Mouse (Mus musculus) G1E (cell line): ENCODE data around the gene Cyp20a1. TPM values are rescaled to one million over a fixed set of nuclear protein-coding genes. Genes with fewer than 3 reads are reported as not detected.
A peak's percentile ranks its signal among the peaks of the same experiment; 100 is the strongest.

Experiments used
- ATAC-seq: 2 replicates; pipeline ENCODE4 v1.8.0; 2016; ENCODE audit warnings: mild to moderate bottlenecking; ENCODE audit not compliant: insufficient number of reproducible peaks, poor library complexity, low FRiP score, severe bottlenecking; ENCODE audit errors: extremely low read depth
- DNase-seq: peaks from one replicate; pipeline ENCODE4 v3.0.0; 2012; ENCODE audit warnings: low spot score
- H3K27me3 ChIP-seq: 2 replicates; pipeline ENCODE4 v1.6.1; 2012; ENCODE audit warnings: mild to moderate bottlenecking, low read length, inconsistent platforms; ENCODE audit not compliant: insufficient read depth
- H3K36me3 ChIP-seq: replicated peaks from 2 replicates; pipeline ENCODE3; 2012; ENCODE audit warnings: mild to moderate bottlenecking, inconsistent platforms
- H3K4me1 ChIP-seq: 2 replicates; pipeline ENCODE4 v1.6.1; 2012; ENCODE audit warnings: low read depth, low read length, inconsistent platforms, mixed read lengths; ENCODE audit not compliant: insufficient read depth
- H3K4me3 ChIP-seq: 2 replicates; pipeline ENCODE4 v1.5.1; 2012; ENCODE audit warnings: low read depth, mild to moderate bottlenecking, inconsistent platforms, low read length, moderate library complexity, mixed read lengths
- H3K9me3 ChIP-seq: replicated peaks from 2 replicates; pipeline ENCODE4 v1.6.1; 2012; ENCODE audit warnings: inconsistent platforms
- CTCF ChIP-seq: IDR thresholded peaks from 2 replicates; pipeline ENCODE4 v1.5.1; 2012; ENCODE audit warnings: low read depth, low read length, inconsistent platforms, mixed read lengths
- GATA1 ChIP-seq: IDR thresholded peaks from 2 replicates; pipeline ENCODE4 v1.6.1; 2012; ENCODE audit warnings: borderline replicate concordance, low read length, inconsistent platforms, mixed read lengths
- GATA2 ChIP-seq: IDR thresholded peaks from 2 replicates; pipeline ENCODE4 v1.6.1; 2012; ENCODE audit warnings: low read depth, low read length, inconsistent platforms, borderline replicate concordance
- POLR2AphosphoS5 ChIP-seq: IDR thresholded peaks from 2 replicates; pipeline ENCODE4 v1.6.1; 2012; ENCODE audit warnings: low read depth, low read length, inconsistent platforms; ENCODE audit not compliant: insufficient replicate concordance
- TAL1 ChIP-seq: conservative IDR thresholded peaks from 2 replicates; pipeline ENCODE4 v1.6.1; 2012; ENCODE audit warnings: low read depth, low read length, inconsistent platforms, mixed read lengths
- polyA plus RNA-seq: library from polyadenylated mRNA; stranded (reverse); fragments of >175 nt; gene quantifications from 2 replicates; pipeline ENCODE4 v1.2.3, GENCODE M21; 2012
- total RNA-seq, 2 experiments: library from RNA; stranded (forward) in 1 of 2; stranded (reverse) in 1 of 2; fragments of 200-1000 nt in 1 of 2; fragments of >200 nt in 1 of 2; fragmentation: Nextera tagmentation in 1 of 2; gene quantifications; 2 replicates each; pipeline ENCODE4 v1.2.3; 2014 to 2017

Cyp20a1 gene
- total and polyA plus RNA-seq, 3 experiments, result 11.0 to 36.9 (median 21.0) TPM

DNA sequence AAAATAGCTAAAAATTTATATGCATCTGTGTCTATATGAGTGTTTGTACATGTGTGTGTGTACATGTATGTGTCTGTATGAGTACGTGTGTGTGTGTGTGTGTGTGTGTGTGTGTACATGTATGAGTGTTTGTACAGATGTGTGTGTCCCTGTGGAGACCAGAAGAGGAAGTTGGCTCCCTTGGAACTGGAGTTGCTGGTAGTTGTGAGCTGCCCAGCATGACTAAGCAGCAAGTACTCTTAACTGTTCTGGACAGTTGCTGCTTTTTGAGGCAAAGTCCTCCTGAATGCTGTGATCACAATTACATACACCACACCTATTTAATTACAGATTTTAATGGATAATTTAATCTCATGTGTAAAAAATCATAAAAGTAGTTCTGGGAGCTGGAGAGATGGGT, 33.4 kb downstream of the Cyp20a1 start:
- H3K36me3 ChIP-seq, result peaks cover 78% of the 10 kb centered on the region
- no peaks in the 10 kb centered on the region for H3K27me3 ChIP-seq
- no peak overlapping the region for H3K4me3 ChIP-seq
- ATAC-seq, result no peak
- H3K9me3 ChIP-seq, result no peaks in the 10 kb centered on the region
- H3K4me1 ChIP-seq, result peaks cover 6% of the 10 kb centered on the region
- DNase-seq, result no peak
- TF ChIP-seq CTCF (no peak), POLR2AphosphoS5 (no peak), GATA1 (no peak), TAL1 (no peak), GATA2 (no peak)

DNA sequence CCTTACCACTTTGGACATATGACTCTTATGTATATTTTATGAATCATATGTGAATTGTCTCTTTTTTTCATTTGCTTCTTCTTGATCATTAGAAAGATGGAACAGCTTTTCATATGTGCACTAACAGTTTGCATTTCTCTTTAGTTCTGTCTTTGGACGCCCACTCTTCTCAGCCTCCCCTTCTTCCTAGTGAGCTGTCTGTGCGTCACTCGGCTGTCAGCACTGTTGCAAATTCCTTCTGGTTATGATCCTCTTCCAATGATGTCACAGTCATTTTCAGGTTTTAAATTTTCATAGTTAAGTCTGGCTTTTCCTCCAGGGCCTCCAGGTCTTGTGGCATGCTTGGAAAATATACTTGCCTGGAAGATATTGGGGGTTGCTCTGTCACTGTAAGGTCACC, 38.8 kb downstream of the Cyp20a1 start:
- Histone ChIP-seq H3K36me3 (peaks cover 64% of the 10 kb centered on the region), H3K4me1 (no peaks in the 10 kb centered on the region), H3K9me3 (no peaks in the 10 kb centered on the region), H3K27me3 (no peaks in the 10 kb centered on the region), H3K4me3 (no peak overlapping the region)
- ATAC-seq (no peak), DNase-seq (no peak)
- TF ChIP-seq TAL1 (no peak), POLR2AphosphoS5 (no peak), GATA1 (no peak), GATA2 (no peak), CTCF (no peak)

DNA sequence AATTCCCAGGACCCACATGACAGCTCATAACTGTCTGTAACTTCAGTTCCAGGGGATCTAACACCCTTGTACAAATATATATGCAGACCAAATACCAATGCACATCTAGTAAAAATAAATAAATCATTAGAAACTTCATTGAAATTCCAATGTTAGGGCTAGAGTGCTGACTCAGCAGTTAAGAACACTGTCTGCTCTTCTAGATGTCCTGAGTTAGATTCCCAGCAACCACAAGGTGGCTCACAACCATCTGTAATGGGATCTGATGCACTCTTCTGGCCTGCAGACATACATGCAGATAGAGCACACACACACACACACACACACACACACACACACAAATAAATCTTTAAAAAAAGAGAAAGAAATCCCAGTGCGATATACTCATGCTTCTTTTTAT, 61.7 kb downstream of the Cyp20a1 start:
- no peaks in the 10 kb centered on the region for H3K27me3 ChIP-seq

DNA sequence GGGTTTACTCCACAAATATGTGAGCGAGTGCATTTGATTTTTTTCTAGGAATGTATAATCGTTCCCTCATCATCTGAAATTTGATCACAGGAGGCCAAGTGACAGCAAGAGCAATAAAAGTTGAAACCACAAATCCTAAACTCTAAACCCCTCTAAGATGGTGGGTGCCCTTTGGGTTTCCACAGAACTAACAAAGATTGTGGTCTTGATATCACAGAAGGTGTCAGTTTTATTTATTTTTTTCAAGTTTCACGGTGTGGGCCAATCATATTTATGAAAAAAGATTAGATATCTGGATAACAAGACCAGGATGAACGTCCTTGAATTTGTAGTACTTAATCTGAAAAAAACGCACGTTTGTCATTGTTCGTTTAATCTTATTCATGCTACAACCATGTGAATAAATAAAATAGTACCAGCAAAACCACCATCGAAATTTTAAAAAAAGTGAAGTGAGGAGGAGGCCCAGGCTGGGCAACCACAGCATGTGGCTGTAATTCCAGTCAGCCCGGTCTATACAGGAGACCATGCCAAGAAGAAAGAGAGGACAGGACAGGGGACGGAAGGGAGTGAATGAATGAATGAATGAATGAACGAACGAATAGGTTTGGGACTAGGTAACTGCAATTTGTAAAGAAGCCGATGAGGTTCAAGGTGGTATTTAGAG, 65.5 kb downstream of the Cyp20a1 start:
- ATAC-seq, result no peak
- Histone ChIP-seq H3K9me3 (no peaks in the 10 kb centered on the region), H3K36me3 (peaks cover 1% of the 10 kb centered on the region), H3K4me1 (peaks cover 38% of the 10 kb centered on the region), H3K27me3 (no peaks in the 10 kb centered on the region), H3K4me3 (peak overlapping the region; percentile 95)
- no peak for DNase-seq
- TF ChIP-seq TAL1 (no peak), POLR2AphosphoS5 (no peak), CTCF (no peak), GATA2 (no peak), GATA1 (no peak)

More for the DNA sequence above, 61.7 kb downstream of the Cyp20a1 start:
- ATAC-seq, result no peak
- Histone ChIP-seq H3K4me3 (no peak overlapping the region), H3K9me3 (no peaks in the 10 kb centered on the region), H3K4me1 (peaks cover 17% of the 10 kb centered on the region), H3K36me3 (no peaks in the 10 kb centered on the region)
- TF ChIP-seq GATA1, result no peak
- no peak for TF ChIP-seq TAL1
- no peak for TF ChIP-seq GATA2
- TF ChIP-seq CTCF, result no peak
- TF ChIP-seq POLR2AphosphoS5, result no peak
- no peak for DNase-seq

DNA sequence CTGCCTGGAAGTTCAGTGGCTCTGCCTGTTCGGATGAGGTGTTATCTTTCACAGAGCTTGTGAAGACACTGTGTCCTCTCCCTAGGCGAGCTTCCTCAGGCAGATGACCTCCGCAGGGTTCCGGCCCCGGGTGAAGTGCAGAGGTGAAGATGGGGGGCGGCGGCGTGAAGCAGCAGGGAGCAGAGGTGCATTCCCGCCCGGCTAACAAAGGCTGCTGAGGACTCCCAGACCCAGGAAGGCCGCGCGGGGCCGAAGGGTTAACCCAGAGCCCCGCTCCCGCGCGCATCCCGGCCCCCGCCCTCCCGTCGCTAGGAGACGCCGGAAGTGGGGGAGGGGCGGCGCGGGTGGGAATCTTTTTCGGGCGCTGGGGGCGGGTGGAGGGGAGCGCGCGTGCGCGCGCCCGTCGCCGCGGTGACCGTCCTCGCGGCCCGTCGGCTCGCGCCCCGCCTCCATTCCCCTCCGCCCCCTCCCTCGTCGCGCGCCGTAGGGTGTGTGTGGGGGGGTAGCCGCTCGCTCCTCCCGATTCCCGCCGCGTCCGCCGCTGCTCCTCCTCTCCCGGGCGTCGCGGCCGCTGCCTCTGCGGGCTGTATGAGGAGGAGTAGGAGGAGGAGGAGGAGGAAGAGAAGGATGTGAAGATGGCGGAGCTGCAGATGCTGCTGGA, 66.2 kb downstream of the Cyp20a1 start, which contains the start of gene Abi2:
TSS of gene Abi2 (plus strand) at position 452 of the 661 bp plus-strand sequence.
- DNase-seq, result peak; percentile 88
- H3K9me3 ChIP-seq, result no peaks in the 10 kb centered on the region
- H3K4me1 ChIP-seq, result peaks cover 43% of the 10 kb centered on the region
- ATAC-seq, result peak; percentile 65
- H3K4me3 ChIP-seq, result peak within 1 kb of the TSS; percentile 95
- H3K36me3 ChIP-seq, result peaks cover 3% of the 10 kb centered on the region
- H3K27me3 ChIP-seq, result no peaks in the 10 kb centered on the region
- TF ChIP-seq CTCF (no peak), GATA1 (no peak), GATA2 (no peak), POLR2AphosphoS5 (no peak), TAL1 (no peak)
